Mouse (Mus musculus): ENCODE data around the gene Usp30.

- TF ChIP-seq CTCF (IDR thresholded peaks at IDR 0.05; ENCODE audit: low read depth, low read length) (no peak), POLR2A (IDR thresholded peaks at IDR 0.05; ENCODE audit: borderline replicate concordance, low read depth, low read length) (no peak)
Observed at GRCm38 (mm10) chr5:114072262-114072661, 7.0 kb downstream of the Usp30 start.

All from bone marrow macrophage, adult 2 months (primary cell).